Mouse (Mus musculus): ENCODE results near the gene Syngr4.

DNA sequence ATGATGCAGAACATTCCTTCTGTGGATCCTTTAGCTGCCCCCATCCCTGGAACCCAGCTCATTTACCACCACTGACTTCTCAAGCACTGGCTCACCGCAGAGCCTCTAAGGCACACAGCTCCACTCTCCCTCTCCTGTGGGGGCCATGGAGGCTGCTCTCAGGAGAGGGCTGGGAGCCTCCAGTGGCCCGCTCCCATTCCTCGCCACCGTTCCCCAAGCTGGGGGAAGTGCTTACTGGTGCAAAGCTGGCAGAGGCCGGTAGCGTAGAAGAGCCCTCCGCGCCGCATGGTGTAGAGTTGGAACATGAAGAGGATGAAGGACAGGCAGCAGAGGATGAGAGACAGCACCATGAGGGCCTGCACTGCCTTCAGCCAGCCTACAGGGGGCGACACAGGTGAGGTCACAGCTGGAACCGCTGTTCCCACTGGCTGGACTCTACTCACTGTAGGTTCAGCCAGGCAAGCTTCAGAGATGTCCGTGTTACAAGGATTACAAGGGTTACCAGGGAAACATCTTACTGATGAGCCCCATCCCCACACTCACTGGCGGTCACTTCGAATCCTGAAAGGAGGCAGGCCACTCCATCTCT lies 22.7 kb upstream of the Syngr4 start:
- TF ChIP-seq IRF4 (IDR thresholded peaks at IDR 0.05; ENCODE audit: low read depth, low read length) = no peak
- no peak for TF ChIP-seq CHD1 (IDR thresholded peaks at IDR 0.05; ENCODE audit: low read depth, low read length)
- peak; percentile 61 to 94 for TF ChIP-seq CTCF (conservative IDR thresholded peaks at IDR 0.05 in 1 of 2, IDR thresholded peaks at IDR 0.05 in 1 of 2; ENCODE audit: low read depth in 2 of 2, low read length in 2 of 2)
- no peak for TF ChIP-seq POLR2A (IDR thresholded peaks at IDR 0.05; ENCODE audit: low read depth, low read length)
- no peak for TF ChIP-seq TCF12 (IDR thresholded peaks at IDR 0.05; ENCODE audit: low read depth, low read length)
- TF ChIP-seq SIN3A (IDR thresholded peaks at IDR 0.05; ENCODE audit: low read length) = no peak
- TF ChIP-seq CHD2 (IDR thresholded peaks at IDR 0.05; ENCODE audit: low read length) = no peak
- TF ChIP-seq EP300 (IDR thresholded peaks at IDR 0.05; ENCODE audit: low read length) = no peak

All from CH12.LX (cell line).